Mouse (Mus musculus) spleen, adult 12 weeks (tissue): Measurements from ENCODE around the gene Nlgn3.
A peak's percentile ranks its signal among the peaks of the same experiment; 100 is the strongest.
"Not testable (repeated sequence)": the region's sequence is repeated elsewhere in the genome, so short reads cannot be mapped to it uniquely, and the experiment has no call there.

Experiments
- DNase-seq: peaks from one replicate; pipeline ENCODE4 v3.0.0; 2022; ENCODE audit warnings: low spot score

The Nlgn3 gene

DNA sequence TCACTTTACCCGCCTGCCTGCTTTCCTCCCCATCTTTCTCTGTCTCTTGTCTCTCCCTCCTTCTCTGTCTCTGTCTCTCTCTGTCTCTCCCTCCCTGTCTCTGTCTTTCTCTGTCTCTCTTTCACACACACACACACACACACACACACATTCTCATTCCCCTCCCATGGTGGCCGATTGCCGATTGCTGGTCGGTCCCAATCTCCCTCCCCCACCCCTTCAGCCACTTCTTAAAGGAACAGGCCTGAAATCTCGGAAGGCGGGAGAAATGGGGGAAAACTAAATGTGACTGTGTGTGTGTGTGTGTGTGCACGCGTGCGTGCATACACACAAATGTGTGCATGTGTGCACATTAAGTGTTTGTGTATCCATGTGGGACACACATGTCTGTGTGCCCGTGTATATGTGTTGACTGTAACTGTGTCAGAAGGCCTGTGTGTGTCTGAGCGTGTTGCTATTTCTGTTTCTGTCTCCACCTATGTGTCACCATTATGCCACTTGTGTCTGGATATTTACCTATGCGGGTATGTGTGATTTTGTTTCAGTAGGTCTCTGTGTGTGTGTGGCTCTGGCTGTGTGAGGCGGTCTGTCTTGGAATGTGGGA is 1.6 kb downstream of the Nlgn3 start:
- no peak for DNase-seq

DNA sequence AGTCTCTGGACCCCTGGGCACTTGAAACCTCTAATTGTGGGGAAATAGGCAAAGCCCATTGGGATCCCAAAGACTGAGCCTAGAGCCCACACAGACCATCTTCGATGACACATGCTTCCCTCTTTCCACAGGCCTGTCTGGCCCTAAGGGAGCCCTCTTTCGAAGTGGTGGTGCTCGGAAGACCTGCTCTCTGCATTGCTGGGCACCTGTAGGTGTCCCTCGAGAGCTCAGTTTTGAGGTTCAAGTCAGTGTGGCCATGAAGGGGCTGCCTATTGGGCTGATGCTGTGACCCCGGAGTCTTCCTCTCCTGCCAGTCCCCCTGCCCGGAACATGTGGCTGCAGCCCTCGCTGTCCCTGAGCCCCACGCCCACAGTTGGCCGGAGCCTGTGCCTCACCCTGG is 2.7 kb downstream of the Nlgn3 start:
- DNase-seq, result no peak

DNA sequence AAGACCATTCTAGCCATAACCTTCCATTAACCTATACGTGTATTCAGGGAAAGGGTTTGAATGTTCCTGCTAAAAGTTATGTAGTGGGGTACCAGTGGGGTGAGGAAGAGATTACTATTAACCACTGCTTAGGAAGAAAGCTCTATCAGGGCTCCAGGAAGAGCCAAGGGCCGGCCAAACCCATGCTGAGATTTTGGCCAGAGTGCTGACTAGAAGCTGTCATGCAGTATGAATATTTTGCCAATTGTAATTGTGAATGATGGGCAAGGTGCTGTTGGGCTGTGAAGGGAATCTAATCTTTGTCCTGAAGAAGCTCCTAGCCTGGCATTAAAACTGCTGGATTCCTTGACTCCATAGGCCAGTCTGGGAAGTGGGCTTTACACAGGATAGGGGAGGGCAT is 5.7 kb downstream of the Nlgn3 start:
- DNase-seq, result no peak

DNA sequence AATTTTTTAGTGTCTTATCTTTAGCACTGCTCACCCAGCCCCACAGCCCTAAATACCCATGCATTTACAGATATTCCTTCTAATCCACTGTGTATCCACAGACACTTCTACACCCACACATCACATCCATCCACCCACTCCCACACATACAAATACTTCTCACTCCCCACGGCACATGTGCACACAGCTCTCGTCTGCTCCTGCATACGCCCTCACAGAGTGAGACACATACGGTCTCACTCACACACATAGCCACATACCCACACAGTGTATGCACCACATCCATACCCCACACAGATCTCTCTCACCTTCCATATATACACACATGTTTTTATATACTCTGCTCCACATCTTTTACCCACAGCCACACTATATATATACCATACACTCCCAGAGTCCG is 10.3 kb downstream of the Nlgn3 start:
- no peak for DNase-seq

- DNase-seq, result no peak
Observed at GRCm38 (mm10) chrX:101313625-101314359, 14.8 kb downstream of the Nlgn3 start.

GRCm38 (mm10) chrX:101319775-101320174 is 20.8 kb downstream of the Nlgn3 start:
- DNase-seq, result no peak

- no peak for DNase-seq
Observed at GRCm38 (mm10) chrX:101325989-101326899, 27.3 kb downstream of the Nlgn3 start.

DNA sequence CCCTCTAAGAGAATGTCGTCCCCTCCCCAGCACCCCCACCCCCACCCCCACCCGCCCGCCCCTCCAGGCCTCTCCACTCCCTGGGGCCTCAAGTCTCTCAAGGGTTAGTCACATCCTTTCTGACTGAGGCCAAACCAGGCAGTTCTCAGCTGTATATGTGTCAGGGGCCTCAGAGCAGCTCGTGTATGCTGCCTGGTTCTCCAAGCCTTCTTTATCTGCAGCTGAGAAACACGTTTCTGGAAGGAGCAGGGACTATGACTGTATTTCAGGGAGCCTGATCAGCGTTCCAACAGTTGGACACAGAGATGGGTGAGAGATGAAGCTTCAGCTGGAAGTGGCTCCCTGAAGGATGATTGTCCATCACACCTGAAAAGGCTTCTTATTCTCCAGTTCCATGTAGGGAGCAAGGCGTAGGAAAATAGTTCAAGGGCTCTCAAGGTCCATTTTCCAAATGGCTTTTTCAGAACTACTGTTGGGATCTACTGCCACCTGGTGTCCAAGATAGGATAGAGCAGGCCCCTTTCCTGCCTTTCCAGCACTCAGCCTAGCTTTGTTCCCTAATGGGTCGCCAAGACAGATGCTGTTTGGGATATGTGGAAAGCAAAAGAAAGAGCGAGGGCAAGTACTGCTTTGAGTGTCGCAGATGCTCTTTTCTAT is 30.5 kb downstream of the Nlgn3 start:
- DNase-seq, result peak; percentile 21

- no peak for DNase-seq
Observed at GRCm38 (mm10) chrX:101332031-101332374, 33.0 kb downstream of the Nlgn3 start.

DNA sequence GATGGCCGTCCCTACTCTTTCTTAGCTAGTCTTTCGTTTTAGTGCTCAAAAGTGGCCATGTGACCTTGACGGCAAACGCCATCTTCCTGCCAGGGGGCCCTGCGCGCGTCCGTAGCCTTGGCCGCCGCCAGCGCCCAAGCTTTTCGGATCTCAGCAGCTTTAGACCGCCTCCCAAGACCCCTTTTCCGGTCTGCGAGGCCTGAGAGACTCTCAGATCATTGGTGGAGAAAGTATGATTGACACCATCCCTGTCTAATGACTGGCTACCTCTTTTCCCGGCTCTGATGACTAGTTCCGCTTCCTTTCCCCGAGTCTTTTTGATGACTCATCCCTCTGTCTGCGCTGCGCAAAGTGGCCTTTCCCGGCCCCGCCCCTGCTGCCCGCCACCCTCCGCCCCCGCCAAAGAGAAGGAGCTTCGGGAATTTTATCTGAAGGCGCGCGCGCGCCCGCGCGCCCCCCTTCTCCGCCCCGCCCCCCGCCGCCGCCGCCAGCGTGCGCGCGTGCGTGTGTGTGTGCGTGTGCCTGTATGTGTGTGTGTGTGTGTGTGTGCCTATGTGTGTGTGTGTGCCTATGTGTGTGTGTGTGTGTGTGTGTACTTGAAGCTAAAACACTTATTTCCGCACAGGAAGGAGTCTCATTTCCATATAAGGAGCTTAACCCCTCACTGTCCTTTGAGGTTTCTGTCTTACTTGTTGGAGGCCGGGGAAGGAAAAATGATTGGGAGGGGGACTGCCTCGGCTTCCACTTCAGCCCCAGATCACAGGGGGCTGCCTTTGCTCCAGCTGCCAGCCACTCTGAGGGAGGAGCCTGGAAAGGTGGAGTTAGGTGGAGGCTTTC is 33.6 kb downstream of the Nlgn3 start:
- peak; percentile 66 for DNase-seq

- DNase-seq, result peak; percentile 41
Observed at GRCm38 (mm10) chrX:101334606-101335005, 35.6 kb downstream of the Nlgn3 start.

GRCm38 (mm10) chrX:101338666-101339065 is 39.7 kb downstream of the Nlgn3 start:
- no peak for DNase-seq

- not testable (repeated sequence) for DNase-seq
Observed at GRCm38 (mm10) chrX:101342837-101343236, 43.9 kb downstream of the Nlgn3 start.

DNA sequence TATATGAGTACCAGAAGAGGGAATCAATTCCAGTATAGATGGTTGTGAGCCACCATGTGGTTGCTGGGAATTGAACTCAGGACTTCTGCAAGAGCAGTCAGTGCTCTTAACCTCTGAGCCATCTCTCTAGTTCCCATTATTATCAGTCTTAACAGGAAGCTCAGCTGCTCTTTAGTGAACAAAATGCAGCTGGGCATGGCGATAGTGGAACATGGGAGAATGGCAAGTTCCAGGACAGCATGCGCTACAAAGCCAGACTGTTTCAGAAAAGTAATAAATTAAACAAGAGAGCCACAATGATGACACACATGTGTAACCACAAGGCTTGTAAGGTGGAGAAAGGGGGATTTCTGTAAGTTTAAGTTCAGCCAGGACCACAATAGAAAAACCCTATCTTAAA is 46.5 kb downstream of the Nlgn3 start:
- DNase-seq, result no peak

GRCm38 (mm10) chrX:101346475-101346874 is 47.5 kb downstream of the Nlgn3 start:
- DNase-seq, result no peak

DNA sequence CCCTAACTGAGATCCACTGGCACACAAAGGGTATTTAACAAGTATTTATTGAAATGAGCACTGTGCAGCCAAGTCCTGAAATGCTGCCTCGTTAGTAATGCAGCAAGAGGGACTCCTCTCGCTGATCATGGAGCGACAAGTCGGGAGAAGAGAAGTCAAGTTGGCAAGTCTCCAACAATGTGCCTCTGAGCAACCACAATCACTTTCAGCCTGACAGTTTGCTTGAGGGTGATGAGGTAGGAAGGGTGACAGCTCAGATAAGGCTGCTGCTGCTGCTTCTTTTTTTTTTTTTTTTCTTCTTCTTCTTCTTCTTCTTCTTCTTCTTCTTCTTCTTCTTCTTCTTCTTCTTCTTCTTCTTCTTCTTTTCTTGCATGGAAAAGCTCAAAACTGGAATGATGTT is 52.2 kb downstream of the Nlgn3 start:
- DNase-seq, result no peak

DNA sequence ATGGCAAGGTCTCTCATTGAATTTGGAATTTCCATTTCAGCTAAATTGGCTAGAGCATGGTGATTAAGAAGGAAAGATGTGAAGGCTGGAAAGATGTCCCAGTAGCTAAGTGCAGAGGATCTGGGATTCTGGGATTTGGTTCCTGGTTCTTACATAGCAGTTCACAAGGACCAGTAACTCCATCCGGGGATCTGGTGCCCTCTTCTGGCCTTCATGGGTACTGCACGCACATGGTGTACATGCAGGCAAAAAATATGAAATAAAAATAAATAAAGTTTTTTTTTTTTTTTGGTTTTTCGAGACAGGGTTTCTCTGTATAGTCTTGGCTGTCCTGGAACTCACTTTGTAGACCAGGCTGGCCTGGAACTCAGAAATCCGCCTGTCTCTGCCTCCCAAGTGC is 59.9 kb downstream of the Nlgn3 start:
- peak; percentile 8 for DNase-seq

DNA sequence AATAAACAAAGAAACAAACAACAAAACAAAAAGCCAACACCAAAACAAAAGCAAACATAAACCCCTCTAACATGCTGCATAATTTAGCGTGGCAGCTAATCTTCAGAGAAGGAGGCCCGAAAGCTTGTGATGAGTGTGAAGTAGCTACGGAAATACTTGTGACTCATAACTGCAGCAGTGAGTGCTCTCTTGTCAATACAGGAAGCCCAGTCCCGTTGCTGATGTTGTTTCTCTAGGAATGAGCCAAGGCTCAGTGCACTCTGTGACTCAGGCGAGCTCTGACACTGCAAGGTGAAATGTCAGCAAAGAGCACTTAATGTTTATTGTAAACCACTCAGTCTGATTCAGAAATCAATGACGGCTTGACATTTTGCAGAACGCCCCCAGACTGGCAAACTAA is 70.0 kb downstream of the Nlgn3 start:
- DNase-seq, result no peak

- DNase-seq, result no peak
Observed at GRCm38 (mm10) chrX:101370573-101370972, 71.6 kb downstream of the Nlgn3 start.

DNA sequence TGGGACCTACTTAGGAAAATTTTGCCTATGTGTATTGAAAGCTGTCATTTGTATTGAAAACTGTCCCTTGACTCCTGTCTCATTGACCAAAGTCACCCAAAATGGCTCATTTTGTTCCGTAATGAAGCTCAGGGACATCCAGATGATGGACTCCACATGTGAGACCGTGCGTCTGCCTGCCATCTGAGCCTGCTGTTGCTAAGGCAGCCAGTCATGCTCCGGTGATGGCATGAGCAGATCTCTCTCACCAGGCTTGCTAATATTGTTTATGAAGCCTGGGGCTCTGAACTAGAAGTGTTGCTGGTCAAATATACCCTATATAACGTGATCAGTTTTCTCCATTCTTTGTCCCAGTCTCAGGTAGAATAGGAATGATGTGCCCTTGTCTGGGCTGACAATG is 74.0 kb downstream of the Nlgn3 start:
- DNase-seq, result no peak
